21 mouse cellular contexts compared by ENCODE assay signal in genomic region chr1:54520062-54520577, GRCm38 (mm10). TPM values are rescaled to one million over a fixed set of nuclear protein-coding genes. Genes with fewer than 3 reads are reported as not detected.
DNase-seq lines count a peak whose midpoint lies in the region; ATAC-seq and TF ChIP-seq lines count a peak whose summit lies in the region.
"Had no signal": no experiment of that assay in that cellular context is flagged by ENCODE, and none has a peak within 500 bp of the region (broad histone marks: within the 10 kb centered on the region; RNA-seq: fewer than 3 reads in every experiment).

No protein-coding gene starts in this region.

- DNase-seq in CD4-positive, CD25-positive, alpha-beta regulatory T cell, adult 2 months (ENCODE audit: low read depth, low spot score): peak; percentile 26
- peak; percentile 2 for DNase-seq in CH12.LX (ENCODE audit: extremely low read depth)
- DNase-seq in induced T-regulatory cell, adult 2 months (ENCODE audit: low read depth): peak; percentile 14
- no peak for DNase-seq in adrenal gland, adult (ENCODE audit: inconsistent age in 2 of 2, low spot score in 1 of 2)
- DNase-seq in adrenal gland, postnatal 36 days: no peak
- DNase-seq in lung, postnatal 10 days: no peak
- DNase-seq: adrenal gland, adult 2 months; adrenal gland, postnatal 10 days; adrenal gland, postnatal 25 days; cerebellum, adult 11-12 months; cerebellum, adult 2 months; cerebellum, adult 9-10 months; cerebellum, postnatal 10 days; cerebellum, postnatal 25 days; forebrain, postnatal 0 days had no signal

- no peak for TF ChIP-seq RAD21 in CH12.LX (IDR thresholded peaks at IDR 0.05; ENCODE audit: low read depth, low read length)

- H3K4me1 ChIP-seq in CH12.LX (ENCODE audit: control insufficient read depth in 1 of 2, insufficient read depth in 2 of 2): 0 out of 4 replicates have a peak, but pooled peaks cover 0 to 2% of the 10 kb centered on the region in 2 experiments
- H3K4me1 ChIP-seq: embryonic facial prominence, embryonic 10.5 days; embryonic facial prominence, embryonic 12.5 days; forebrain, embryonic 15.5 days had no signal

- no peaks in the 10 kb centered on the region for H3K27me3 ChIP-seq in CH12.LX (replicated peaks)
- H3K27me3 ChIP-seq: embryonic facial prominence, embryonic 12.5 days; forebrain, embryonic 13.5 days; forebrain, embryonic 15.5 days had no signal

- H3K9ac ChIP-seq in CH12.LX (ENCODE audit: insufficient read depth, low read depth): no peak overlapping the region
- H3K9ac ChIP-seq: embryonic facial prominence, embryonic 12.5 days; forebrain, embryonic 13.5 days; forebrain, embryonic 15.5 days; forebrain, postnatal 0 days had no signal

- H3K4me3 ChIP-seq in CH12.LX (replicated peaks in 1 of 3; ENCODE audit: low read depth in 2 of 3, low read length in 2 of 3, poor library complexity in 1 of 3): no peak overlapping the region
- H3K4me3 ChIP-seq: embryonic facial prominence, embryonic 10.5 days; embryonic facial prominence, embryonic 12.5 days; forebrain, embryonic 13.5 days; forebrain, embryonic 15.5 days had no signal

- no peak for ATAC-seq in megakaryocyte, adult 5-6 weeks (ENCODE audit: poor library complexity, severe bottlenecking)
- ATAC-seq: forebrain, embryonic 13.5 days; forebrain, embryonic 15.5 days; forebrain, postnatal 0 days had no signal

- dilution Hi-C loops in CH12.LX (cut with MboI; ENCODE audit: extremely low pct_ligation_motif_present, extremely low pct_unique_long_range_greater_than_20kb, low sequenced_read_pairs): no loop called here

- no peak overlapping the region for H3K27ac ChIP-seq in CH12.LX (ENCODE audit: insufficient read depth, low read depth)
- H3K27ac ChIP-seq: embryonic facial prominence, embryonic 10.5 days; embryonic facial prominence, embryonic 12.5 days; forebrain, embryonic 13.5 days; forebrain, embryonic 15.5 days had no signal

- TF ChIP-seq CTCF in CH12.LX (conservative IDR thresholded peaks at IDR 0.05 in 1 of 2, IDR thresholded peaks at IDR 0.05 in 1 of 2; ENCODE audit: low read depth in 2 of 2, low read length in 2 of 2): no peak

- H3K79me2 ChIP-seq in CH12.LX (replicated peaks; ENCODE audit: control insufficient read depth, extremely low read depth, insufficient read depth, poor library complexity, severe bottlenecking): no peaks in the 10 kb centered on the region

- no peak for TF ChIP-seq EP300 in CH12.LX (IDR thresholded peaks at IDR 0.05; ENCODE audit: low read length)

- no peak overlapping the region for H3K4me2 ChIP-seq in CH12.LX (ENCODE audit: insufficient read depth, low read depth, poor library complexity, severe bottlenecking)
- H3K4me2 ChIP-seq: embryonic facial prominence, embryonic 12.5 days; forebrain, embryonic 13.5 days; forebrain, embryonic 15.5 days had no signal

- peaks cover 2 to 7% of the 10 kb centered on the region in 2 experiments for H3K36me3 ChIP-seq in CH12.LX (replicated peaks in 1 of 2; ENCODE audit: control insufficient read depth in 1 of 2, insufficient read depth in 1 of 2, low read length in 1 of 2)
- H3K36me3 ChIP-seq: embryonic facial prominence, embryonic 12.5 days had no signal

- no peak for TF ChIP-seq POLR2A in CH12.LX (IDR thresholded peaks at IDR 0.05; ENCODE audit: low read depth, low read length)

- in situ Hi-C loops in CH12.LX (cut with MboI; ENCODE audit: low pct_ligation_motif_present, low pct_unique_long_range_greater_than_20kb, low sequenced_read_pairs): no loop called here

- H3K9me3 ChIP-seq in CH12.LX (replicated peaks; ENCODE audit: low read length): no peaks in the 10 kb centered on the region
- H3K9me3 ChIP-seq: embryonic facial prominence, embryonic 10.5 days; embryonic facial prominence, embryonic 12.5 days; forebrain, embryonic 13.5 days; forebrain, embryonic 15.5 days had no signal

TF ChIP-seq in CH12.LX, 34 proteins besides CTCF, POLR2A, EP300 and RAD21:
- no peak for TF ChIP-seq ZKSCAN1 (IDR thresholded peaks at IDR 0.05; ENCODE audit: borderline replicate concordance, low read depth, low read length)
- no peak for TF ChIP-seq NELFE (IDR thresholded peaks at IDR 0.05; ENCODE audit: low read depth, low read length)
- no peak for TF ChIP-seq RCOR1 (conservative IDR thresholded peaks at IDR 0.05; ENCODE audit: low read depth, low read length)
- TF ChIP-seq MEF2A (IDR thresholded peaks at IDR 0.05; ENCODE audit: borderline replicate concordance, low read depth, low read length): no peak
- no peak for TF ChIP-seq ZC3H11A (IDR thresholded peaks at IDR 0.05; ENCODE audit: low read depth, low read length)
- TF ChIP-seq SMC3 (IDR thresholded peaks at IDR 0.05; ENCODE audit: low read depth, low read length): no peak
- TF ChIP-seq MAFK (IDR thresholded peaks at IDR 0.05; ENCODE audit: insufficient replicate concordance, low read length): no peak
- TF ChIP-seq E2F4 (IDR thresholded peaks at IDR 0.05; ENCODE audit: insufficient replicate concordance, low read depth, low read length): no peak
- TF ChIP-seq JUND (conservative IDR thresholded peaks at IDR 0.05; ENCODE audit: low read depth, low read length): no peak
- no peak for TF ChIP-seq JUN (IDR thresholded peaks at IDR 0.05; ENCODE audit: insufficient read depth, low read depth, low read length)
- no peak for TF ChIP-seq UBTF (IDR thresholded peaks at IDR 0.05; ENCODE audit: low read depth, low read length)
- no peak for TF ChIP-seq MYC (IDR thresholded peaks at IDR 0.05; ENCODE audit: low read depth, low read length)

RNA-seq across cellular contexts. Expression of gene Pgap1, which starts 37.4 kb away (rescaled TPM):
- 3.2 and 6.3 TPM in 2 replicates for total RNA-seq in CH12.LX (2012; rRNA removed)
- 3.4 and 4.0 TPM in 2 replicates for total RNA-seq in CH12.LX (2014; rRNA removed)
- 2.2 and 2.3 TPM in 2 replicates for polyA plus RNA-seq in CH12.LX (2012; ENCODE audit: insufficient read length, low read depth)
- total RNA-seq in megakaryocyte, adult 5-6 weeks (2015): 20.1 and 29.5 TPM in 2 replicates
- total RNA-seq in megakaryocyte, adult 5-6 weeks (2017): 15.7 and 16.8 TPM in 2 replicates
- 1 to 10 TPM; 3.3 to 7.2 TPM for total RNA-seq in adrenal gland, postnatal 36 days (2021)
- total RNA-seq: MEL had no signal

Comparison
In these comparisons a context has a peak if more than half of its experiments do, and no peak if none do; other contexts are left out.
1. DNase-seq: peak in CD4-positive, CD25-positive, alpha-beta regulatory T cell, adult 2 months (single experiment), CH12.LX (single experiment) and induced T-regulatory cell, adult 2 months (single experiment); none in adrenal gland, adult (0 of 2), adrenal gland, postnatal 36 days (0 of 2) and lung, postnatal 10 days (single experiment).